Mouse (Mus musculus) myocyte (in vitro differentiated cells): ENCODE results near the gene Aplnr. TPM values are rescaled to one million over a fixed set of nuclear protein-coding genes. Genes with fewer than 3 reads are reported as not detected.

ENCODE experiments used
- H3K27me3 ChIP-seq: one replicate; pipeline ENCODE4 v1.6.1; 2011; ENCODE audit not compliant: control insufficient read depth, insufficient read depth, insufficient read length
- H3K36me3 ChIP-seq: one replicate; pipeline ENCODE4 v1.6.1; 2011; ENCODE audit not compliant: control insufficient read depth, insufficient read depth
- H3K4me2 ChIP-seq: one replicate; pipeline ENCODE4 v1.6.1; 2011; ENCODE audit warnings: low read depth, control low read depth
- H3K4me3 ChIP-seq: one replicate; pipeline ENCODE4 v1.5.1; 2011; ENCODE audit warnings: mild to moderate bottlenecking, control low read depth, moderate library complexity
- H3K79me2 ChIP-seq: one replicate; pipeline ENCODE4 v1.6.1; 2011; ENCODE audit not compliant: control insufficient read depth, insufficient read depth
- H3ac ChIP-seq: one replicate; pipeline ENCODE4 v1.6.1; 2011; ENCODE audit not compliant: control insufficient read depth, insufficient read length
- CEBPB ChIP-seq: IDR thresholded peaks from 2 replicates; pipeline ENCODE4 v1.6.1; 2011; ENCODE audit warnings: mild to moderate bottlenecking, moderate library complexity; ENCODE audit not compliant: poor library complexity, insufficient read depth, severe bottlenecking
- E2F4 ChIP-seq: IDR thresholded peaks from one replicate; pipeline ENCODE4 v1.6.1; 2011; ENCODE audit warnings: mild to moderate bottlenecking, control low read depth, moderate library complexity; ENCODE audit not compliant: insufficient read depth
- MAX ChIP-seq: IDR thresholded peaks from one replicate; pipeline ENCODE4 v1.6.1; 2011; ENCODE audit warnings: low read depth, mild to moderate bottlenecking, control low read depth
- MYOD1 ChIP-seq, 3 experiments: IDR thresholded peaks; one replicate each; pipeline ENCODE4 v1.6.1; 2011; ENCODE audit warnings: control low read depth in 2 of 3, low read depth in 2 of 3, mild to moderate bottlenecking in 2 of 3, moderate library complexity in 1 of 3; ENCODE audit not compliant: insufficient read length in 2 of 3, control insufficient read depth in 1 of 3
- MYOG ChIP-seq, 3 experiments: IDR thresholded peaks; one replicate each; pipeline ENCODE4 v1.6.1; 2011; ENCODE audit warnings: control low read depth in 2 of 3, low read depth in 2 of 3, mild to moderate bottlenecking in 2 of 3; ENCODE audit not compliant: insufficient read length in 2 of 3, control insufficient read depth in 1 of 3, insufficient read depth in 1 of 3
- POLR2A ChIP-seq: IDR thresholded peaks from one replicate; pipeline ENCODE4 v1.6.1; 2011; ENCODE audit warnings: low read depth, mild to moderate bottlenecking, control low read depth, moderate library complexity; ENCODE audit not compliant: insufficient read length
- POLR2AphosphoS2 ChIP-seq: IDR thresholded peaks from one replicate; pipeline ENCODE4 v1.6.1; 2011; ENCODE audit warnings: low read depth, control low read depth; ENCODE audit not compliant: insufficient read length
- REST ChIP-seq: IDR thresholded peaks from one replicate; pipeline ENCODE4 v1.6.1; 2011; ENCODE audit warnings: mild to moderate bottlenecking, control low read depth, moderate library complexity; ENCODE audit not compliant: insufficient read depth, insufficient read length
- SRF ChIP-seq: IDR thresholded peaks from one replicate; pipeline ENCODE4 v1.6.1; 2011; ENCODE audit warnings: low read depth; ENCODE audit not compliant: control insufficient read depth, insufficient read length
- TCF12 ChIP-seq: IDR thresholded peaks from one replicate; pipeline ENCODE4 v1.6.1; 2011; ENCODE audit warnings: mild to moderate bottlenecking, control low read depth; ENCODE audit not compliant: poor library complexity, insufficient read depth, severe bottlenecking
- TCF3 ChIP-seq: IDR thresholded peaks from one replicate; pipeline ENCODE4 v1.6.1; 2011; ENCODE audit warnings: low read depth, control low read depth; ENCODE audit not compliant: insufficient read length
- USF1 ChIP-seq: IDR thresholded peaks from one replicate; pipeline ENCODE4 v1.6.1; 2011; ENCODE audit warnings: low read depth, mild to moderate bottlenecking, control low read depth, moderate library complexity
- polyA plus RNA-seq: library from polyadenylated mRNA; unstranded; fragments of >200 nt; fragmentation: generic; extraction: Trizol; gene quantifications from one replicate; pipeline ENCODE4 v1.2.1, GENCODE M21; 2012; ENCODE audit warnings: missing spikeins

The Aplnr gene
- polyA plus RNA-seq, 1 experiment: 0.06 TPM

DNA sequence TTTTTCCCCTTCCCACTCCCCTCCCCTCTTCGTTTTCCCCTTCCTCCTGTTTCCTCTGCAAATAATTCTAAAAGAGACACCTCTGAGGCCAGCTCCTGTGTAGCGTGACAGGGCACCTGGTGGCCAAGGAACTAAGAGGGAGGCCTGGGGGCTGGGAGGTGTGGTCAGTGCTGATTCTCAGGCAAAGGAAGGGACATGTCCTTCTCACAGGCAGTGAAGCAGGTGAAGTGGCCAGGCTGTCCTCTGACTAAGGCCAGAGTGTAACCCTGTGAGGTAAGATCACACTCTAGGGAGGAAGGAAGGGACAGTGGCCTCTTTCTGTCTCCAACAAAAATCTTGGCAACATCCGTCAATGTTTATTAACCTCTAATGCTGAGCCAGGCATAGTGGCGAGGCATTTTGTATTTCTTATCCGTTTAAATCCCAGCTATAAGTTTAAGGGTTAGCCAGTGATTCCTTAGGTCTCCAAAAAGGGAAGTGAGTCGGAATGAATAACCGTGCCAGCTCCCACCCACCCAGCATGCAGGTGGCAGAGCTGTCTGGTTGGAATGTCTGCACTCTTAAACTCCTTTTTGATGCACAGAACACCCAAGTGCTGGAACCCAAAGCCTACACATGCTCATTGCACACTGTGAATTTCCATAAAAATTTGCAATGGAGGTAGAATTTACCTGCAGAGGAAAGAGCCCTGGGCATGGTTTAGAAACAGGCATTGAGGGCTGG lies 29.8 kb upstream of the Aplnr start:
- H3K27me3 ChIP-seq: no peaks in the 10 kb centered on the region
- no peaks in the 10 kb centered on the region for H3K79me2 ChIP-seq
- H3K4me3 ChIP-seq: no peak overlapping the region
- no peak for TF ChIP-seq USF1
- no peak for TF ChIP-seq MAX
- no peak for TF ChIP-seq SRF
- no peak for TF ChIP-seq TCF3
- no peak for TF ChIP-seq TCF12
- no peak for TF ChIP-seq E2F4
- TF ChIP-seq MYOG (IDR thresholded peaks at IDR 0.05; ENCODE audit: control insufficient read depth in 1 of 3, insufficient read depth in 1 of 3, insufficient read length in 2 of 3, low read depth in 2 of 3): no peak
- TF ChIP-seq POLR2AphosphoS2: no peak
- TF ChIP-seq REST: no peak
- no peak for TF ChIP-seq POLR2A
- TF ChIP-seq CEBPB: no peak
- TF ChIP-seq MYOD1 (IDR thresholded peaks at IDR 0.05; ENCODE audit: control insufficient read depth in 1 of 3, insufficient read length in 2 of 3, low read depth in 2 of 3): no peak
- H3ac ChIP-seq: no peak overlapping the region
- H3K36me3 ChIP-seq: no peaks in the 10 kb centered on the region
- H3K4me2 ChIP-seq: peak overlapping the region; percentile 30

DNA sequence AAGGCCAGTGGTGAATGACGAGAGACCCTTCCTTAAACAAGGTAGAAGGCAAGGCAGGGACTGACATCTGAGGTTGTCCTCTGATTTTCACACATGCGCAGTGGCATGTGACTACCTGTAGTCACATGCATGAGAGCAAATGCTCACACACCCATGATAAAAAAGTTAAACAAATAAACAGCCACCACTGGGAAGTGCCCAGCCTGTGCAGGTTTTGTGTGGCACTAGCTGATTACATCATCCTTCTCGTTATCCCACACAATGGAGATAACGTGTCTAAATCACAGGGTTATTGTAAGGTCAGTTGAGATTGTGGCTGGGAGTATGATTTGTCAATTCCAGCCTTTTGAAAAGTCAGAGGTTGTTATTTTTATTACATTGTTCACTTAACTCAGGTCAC lies 29.1 kb upstream of the Aplnr start:
- H3ac ChIP-seq: no peak overlapping the region
- H3K4me3 ChIP-seq: no peak overlapping the region
- H3K4me2 ChIP-seq: peak overlapping the region; percentile 30
- H3K27me3 ChIP-seq: no peaks in the 10 kb centered on the region
- H3K79me2 ChIP-seq: no peaks in the 10 kb centered on the region
- H3K36me3 ChIP-seq: no peaks in the 10 kb centered on the region
- TF ChIP-seq MAX (no peak), SRF (no peak), TCF12 (no peak), E2F4 (no peak), REST (no peak), TCF3 (no peak), POLR2AphosphoS2 (no peak), USF1 (no peak), MYOG (IDR thresholded peaks at IDR 0.05; ENCODE audit: control insufficient read depth in 1 of 3, insufficient read depth in 1 of 3, insufficient read length in 2 of 3, low read depth in 2 of 3) (no peak), MYOD1 (IDR thresholded peaks at IDR 0.05; ENCODE audit: control insufficient read depth in 1 of 3, insufficient read length in 2 of 3, low read depth in 2 of 3) (no peak), CEBPB (no peak), POLR2A (no peak)

DNA sequence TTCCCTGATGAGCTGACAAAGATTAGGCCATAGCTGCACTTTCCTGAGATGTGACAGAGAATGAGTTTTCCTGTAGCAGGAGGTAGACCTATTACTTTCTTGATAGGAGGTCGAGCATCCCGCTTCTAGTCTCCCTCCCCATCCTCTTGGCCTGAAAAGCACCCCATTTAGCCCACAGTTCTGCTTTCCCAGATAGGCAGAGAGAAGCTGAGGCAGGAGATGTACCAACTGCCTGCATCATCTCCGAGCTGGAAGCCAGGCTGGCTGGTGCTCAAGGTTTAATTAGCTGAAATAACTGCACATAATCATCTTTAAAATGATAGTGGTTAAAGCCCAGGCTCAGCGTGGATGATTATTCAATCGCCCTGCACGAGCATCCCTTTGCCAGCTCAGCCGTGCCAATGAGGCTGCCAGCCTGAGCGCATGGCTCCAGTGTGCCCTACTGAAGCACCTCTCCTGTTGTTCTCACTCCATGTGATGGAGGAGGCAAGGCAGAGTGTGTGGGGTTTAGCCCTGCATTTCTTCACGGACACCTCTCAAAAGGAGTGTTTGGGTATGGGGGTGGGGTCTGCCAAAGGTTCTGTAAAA lies 25.6 kb upstream of the Aplnr start:
- Histone ChIP-seq H3K36me3 (no peaks in the 10 kb centered on the region), H3K4me2 (no peak overlapping the region), H3ac (no peak overlapping the region), H3K4me3 (no peak overlapping the region), H3K27me3 (no peaks in the 10 kb centered on the region), H3K79me2 (no peaks in the 10 kb centered on the region)
- TF ChIP-seq POLR2A (no peak), CEBPB (no peak), MAX (no peak), TCF12 (no peak), MYOG (IDR thresholded peaks at IDR 0.05; ENCODE audit: control insufficient read depth in 1 of 3, insufficient read depth in 1 of 3, insufficient read length in 2 of 3, low read depth in 2 of 3) (no peak), USF1 (no peak), SRF (no peak), MYOD1 (IDR thresholded peaks at IDR 0.05; ENCODE audit: control insufficient read depth in 1 of 3, insufficient read length in 2 of 3, low read depth in 2 of 3) (no peak), REST (no peak)

DNA sequence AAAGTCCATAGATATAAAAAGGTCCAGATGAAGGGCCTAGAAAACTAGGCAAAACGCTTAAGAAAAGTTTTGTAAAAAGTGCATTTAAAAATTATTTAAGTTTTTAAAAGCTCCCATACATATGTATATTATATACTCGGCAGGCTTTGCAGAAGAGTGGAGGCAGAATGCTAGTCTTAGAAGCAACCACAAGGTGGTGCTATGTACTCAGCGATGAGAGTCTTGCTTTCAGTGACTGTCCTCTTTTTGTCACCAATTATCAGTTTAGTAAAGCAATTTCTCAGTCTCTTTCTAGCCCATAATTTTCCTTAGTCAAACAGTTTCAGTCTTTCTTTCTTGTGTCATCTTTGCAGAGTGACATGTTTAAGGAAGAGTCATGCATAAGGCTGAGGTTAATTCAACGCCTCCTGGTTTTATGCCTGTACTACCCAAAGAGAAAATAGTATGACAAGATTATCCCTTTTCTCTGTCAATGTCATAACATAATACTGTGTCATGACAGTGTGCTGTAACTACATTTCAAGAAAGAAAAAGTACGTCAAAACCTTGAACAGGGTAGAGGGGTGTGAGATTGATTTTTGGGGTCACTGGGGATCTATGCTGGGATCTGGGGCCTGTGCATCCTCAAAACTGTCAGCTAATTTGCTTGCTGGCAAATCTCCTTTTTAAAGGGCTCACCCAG lies 12.7 kb upstream of the Aplnr start:
- H3K4me2 ChIP-seq: no peak overlapping the region

More for the DNA sequence above, 12.7 kb upstream of the Aplnr start:
- TF ChIP-seq E2F4: no peak
- no peak for TF ChIP-seq USF1
- no peak for TF ChIP-seq MYOD1 (IDR thresholded peaks at IDR 0.05; ENCODE audit: control insufficient read depth in 1 of 3, insufficient read length in 2 of 3, low read depth in 2 of 3)
- no peak for TF ChIP-seq POLR2A
- TF ChIP-seq MYOG (IDR thresholded peaks at IDR 0.05; ENCODE audit: control insufficient read depth in 1 of 3, insufficient read depth in 1 of 3, insufficient read length in 2 of 3, low read depth in 2 of 3): no peak
- no peak for TF ChIP-seq TCF3
- TF ChIP-seq SRF: no peak
- TF ChIP-seq TCF12: no peak
- no peak for TF ChIP-seq POLR2AphosphoS2
- TF ChIP-seq CEBPB: no peak
- no peak for TF ChIP-seq MAX
- no peak for TF ChIP-seq REST
- Histone ChIP-seq H3K79me2 (no peaks in the 10 kb centered on the region), H3K36me3 (no peaks in the 10 kb centered on the region), H3K4me3 (no peak overlapping the region), H3K27me3 (no peaks in the 10 kb centered on the region), H3ac (no peak overlapping the region)
